Mouse (Mus musculus): ENCODE results near the gene Grasp. TPM values are rescaled to one million over a fixed set of nuclear protein-coding genes. Genes with fewer than 3 reads are reported as not detected.

Gene Grasp
- not detected for polyA plus RNA-seq (2014; fragmentation: Illumina TruSeq; extraction: RNeasy Lipid Tissue Mini Kit (QIAGEN cat#74804); ENCODE audit: low read depth, low replicate concordance)

DNA sequence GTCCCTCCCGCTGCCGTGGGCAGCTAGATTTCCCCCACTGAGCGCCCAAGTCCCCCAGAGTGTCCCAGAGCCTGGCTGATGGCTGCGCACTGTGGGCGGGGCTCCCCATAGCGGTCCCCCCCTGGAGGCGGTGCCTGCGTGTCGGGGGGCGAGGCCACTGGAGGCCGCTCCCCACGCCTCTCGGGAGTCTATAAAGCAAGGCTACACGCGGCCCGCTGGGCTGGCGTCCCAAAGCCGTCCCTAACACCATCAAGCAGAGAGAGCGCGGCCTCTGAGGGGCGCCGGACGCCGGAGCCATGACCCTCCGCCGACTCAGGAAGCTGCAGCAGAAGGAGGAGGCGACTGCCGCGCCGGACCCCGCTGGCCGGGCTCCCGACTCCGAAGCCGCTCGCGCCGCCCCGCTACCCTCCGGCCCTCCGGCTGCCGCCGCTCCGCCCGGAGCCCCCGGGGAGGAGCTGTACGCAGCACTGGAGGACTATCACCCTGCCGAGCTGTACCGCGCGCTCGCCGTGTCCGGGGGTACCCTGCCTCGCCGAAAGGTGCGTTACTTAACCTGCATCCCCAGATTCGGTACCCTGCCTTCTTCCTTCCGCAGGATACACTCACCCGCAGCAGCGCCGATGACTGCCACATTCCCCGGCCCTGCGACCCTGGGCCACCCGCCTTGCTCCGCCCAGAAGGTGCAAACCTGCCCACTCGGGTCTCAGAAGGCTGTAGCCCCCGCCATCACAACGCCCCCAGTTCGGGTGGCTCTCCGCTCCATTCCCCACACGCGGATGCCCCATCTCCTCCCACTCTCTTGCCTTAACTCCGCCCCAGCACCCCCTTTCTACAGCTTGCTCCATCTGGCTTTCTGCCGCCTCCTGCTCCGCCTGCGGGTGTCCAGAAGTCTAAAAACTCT, at the start of gene Grasp:
TSS of gene Grasp (plus strand) at position 183 of the 901 bp plus-strand sequence.

DNA sequence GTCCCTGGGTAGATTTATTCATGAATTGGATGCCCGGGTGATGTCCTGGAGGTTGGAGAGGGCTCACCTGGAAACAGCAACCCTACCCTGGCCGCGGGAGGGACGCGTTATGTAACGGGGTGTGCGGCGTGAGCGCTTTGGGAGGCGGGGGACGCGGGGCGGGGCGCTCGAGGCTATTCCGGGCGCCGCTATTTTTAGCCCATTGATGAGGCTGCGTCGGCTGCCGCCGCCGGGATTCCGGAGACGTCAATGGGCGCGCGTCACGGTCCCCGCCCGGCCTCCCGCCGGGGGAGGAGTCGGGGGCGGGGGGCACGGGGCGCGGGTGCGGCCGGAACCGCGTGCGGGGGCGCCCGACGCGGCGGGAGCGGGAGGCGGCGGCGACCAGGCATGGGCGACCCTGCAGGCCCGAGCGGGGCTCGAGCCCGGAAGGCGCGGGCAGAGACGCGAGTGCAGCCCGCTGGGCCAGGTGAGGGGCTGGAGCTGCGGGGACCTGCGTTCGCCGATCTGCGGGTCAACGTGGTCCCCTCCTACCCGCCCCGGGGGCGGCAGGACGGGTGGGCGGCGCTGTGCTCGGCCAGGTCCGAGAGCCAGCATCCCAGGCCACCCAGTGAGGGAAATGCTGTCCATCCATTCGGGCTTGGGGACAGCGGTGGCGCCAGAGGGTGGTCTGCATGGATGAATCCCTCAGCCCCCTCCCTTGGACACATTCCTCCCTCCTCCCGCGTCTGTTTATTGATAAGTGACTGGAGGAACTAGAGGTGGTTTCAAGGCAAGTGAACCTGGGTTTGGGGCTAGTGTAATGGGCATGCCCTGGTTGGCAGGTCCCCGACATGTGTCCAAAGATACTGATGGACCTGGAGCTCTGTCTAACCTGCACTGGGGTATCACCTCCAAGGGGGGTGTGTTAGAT, 30.2 kb downstream of the Grasp start, which contains the start of gene Nr4a1:
TSS of gene Nr4a1 (plus strand) at position 384 of the 910 bp plus-strand sequence.

Other genes with a start within 250 kb of the Grasp start
- gene Gm47841, start 176.8 kb upstream of the Grasp start, polyA plus RNA-seq (2014; fragmentation: Illumina TruSeq; extraction: RNeasy Lipid Tissue Mini Kit (QIAGEN cat#74804); ENCODE audit: low read depth, low replicate concordance), result not detected
- 0.10 TPM for gene Fignl2, start 145.6 kb upstream of the Grasp start, polyA plus RNA-seq (2014; fragmentation: Illumina TruSeq; extraction: RNeasy Lipid Tissue Mini Kit (QIAGEN cat#74804); ENCODE audit: low read depth, low replicate concordance)
- not detected for gene Ankrd33, start 108.4 kb upstream of the Grasp start, polyA plus RNA-seq (2014; fragmentation: Illumina TruSeq; extraction: RNeasy Lipid Tissue Mini Kit (QIAGEN cat#74804); ENCODE audit: low read depth, low replicate concordance)
- 0.27 TPM for gene Acvrl1, start 95.7 kb upstream of the Grasp start, polyA plus RNA-seq (2014; fragmentation: Illumina TruSeq; extraction: RNeasy Lipid Tissue Mini Kit (QIAGEN cat#74804); ENCODE audit: low read depth, low replicate concordance)
- 4.3 TPM for gene Acvr1b, start 50.1 kb upstream of the Grasp start, polyA plus RNA-seq (2014; fragmentation: Illumina TruSeq; extraction: RNeasy Lipid Tissue Mini Kit (QIAGEN cat#74804); ENCODE audit: low read depth, low replicate concordance)
- 1.4 TPM for gene Nr4a1, start 30.1 kb downstream of the Grasp start, polyA plus RNA-seq (2014; fragmentation: Illumina TruSeq; extraction: RNeasy Lipid Tissue Mini Kit (QIAGEN cat#74804); ENCODE audit: low read depth, low replicate concordance)
- gene Atg101, start 60.1 kb downstream of the Grasp start, polyA plus RNA-seq (2014; fragmentation: Illumina TruSeq; extraction: RNeasy Lipid Tissue Mini Kit (QIAGEN cat#74804); ENCODE audit: low read depth, low replicate concordance), result not detected
- 1.7 TPM for gene 6030408B16Rik, start 69.0 kb downstream of the Grasp start, polyA plus RNA-seq (2014; fragmentation: Illumina TruSeq; extraction: RNeasy Lipid Tissue Mini Kit (QIAGEN cat#74804); ENCODE audit: low read depth, low replicate concordance)
- gene Krt80, start 146.0 kb downstream of the Grasp start, polyA plus RNA-seq (2014; fragmentation: Illumina TruSeq; extraction: RNeasy Lipid Tissue Mini Kit (QIAGEN cat#74804); ENCODE audit: low read depth, low replicate concordance), result not detected
- not detected for gene Krt7, start 186.9 kb downstream of the Grasp start, polyA plus RNA-seq (2014; fragmentation: Illumina TruSeq; extraction: RNeasy Lipid Tissue Mini Kit (QIAGEN cat#74804); ENCODE audit: low read depth, low replicate concordance)
- gene Krt87, start 214.6 kb downstream of the Grasp start, polyA plus RNA-seq (2014; fragmentation: Illumina TruSeq; extraction: RNeasy Lipid Tissue Mini Kit (QIAGEN cat#74804); ENCODE audit: low read depth, low replicate concordance), result not detected
- 8.2 TPM for gene Krt88, start 223.6 kb downstream of the Grasp start, polyA plus RNA-seq (2014; fragmentation: Illumina TruSeq; extraction: RNeasy Lipid Tissue Mini Kit (QIAGEN cat#74804); ENCODE audit: low read depth, low replicate concordance)
- not detected for gene Krt81, start 239.6 kb downstream of the Grasp start, polyA plus RNA-seq (2014; fragmentation: Illumina TruSeq; extraction: RNeasy Lipid Tissue Mini Kit (QIAGEN cat#74804); ENCODE audit: low read depth, low replicate concordance)
- gene Krt86, start 249.3 kb downstream of the Grasp start, polyA plus RNA-seq (2014; fragmentation: Illumina TruSeq; extraction: RNeasy Lipid Tissue Mini Kit (QIAGEN cat#74804); ENCODE audit: low read depth, low replicate concordance), result not detected